Mouse (Mus musculus) C2C12 (cell line): ENCODE results near the gene Nfatc4.

Source experiments
- CTCF ChIP-seq: IDR thresholded peaks from one replicate; pipeline ENCODE4 v1.5.1; 2011; ENCODE audit not compliant: control insufficient read depth, insufficient read depth, insufficient read length
- FOSL1 ChIP-seq: IDR thresholded peaks from one replicate; pipeline ENCODE4 v1.8.0; 2011; ENCODE audit warnings: mild to moderate bottlenecking, low read length; ENCODE audit not compliant: poor library complexity, insufficient read depth, severe bottlenecking
- MAX ChIP-seq: IDR thresholded peaks from one replicate; pipeline ENCODE4 v1.6.1; 2011; ENCODE audit warnings: mild to moderate bottlenecking, control low read depth
- MYOD1 ChIP-seq: IDR thresholded peaks from one replicate; pipeline ENCODE4 v1.6.1; 2011; ENCODE audit warnings: low read depth; ENCODE audit not compliant: control insufficient read depth, insufficient read length
- MYOG ChIP-seq: IDR thresholded peaks from one replicate; pipeline ENCODE4 v1.6.1; 2011; ENCODE audit not compliant: control insufficient read depth, insufficient read length; ENCODE audit errors: extremely low read depth
- USF1 ChIP-seq: IDR thresholded peaks from one replicate; pipeline ENCODE4 v1.6.1; 2011; ENCODE audit warnings: low read depth, mild to moderate bottlenecking, control low read depth, moderate library complexity

- TF ChIP-seq CTCF = no peak
- no peak for TF ChIP-seq MAX
- TF ChIP-seq MYOG = no peak
- no peak for TF ChIP-seq FOSL1
- TF ChIP-seq MYOD1 = no peak
- TF ChIP-seq USF1 = no peak
Measured at GRCm38 (mm10) chr14:55869538-55869937, 46.6 kb downstream of the Nfatc4 start.
